Mouse (Mus musculus) small intestine, adult 2 months (tissue): ENCODE measurements around the gene Pik3c2g.

Experiments used
- CTCF ChIP-seq: fragments of 200-500 bp; IDR thresholded peaks from 2 replicates; pipeline ENCODE4 v1.5.1; 2012; ENCODE audit warnings: low read depth, mild to moderate bottlenecking, control low read depth, inconsistent platforms, low read length, moderate library complexity, mixed read lengths; ENCODE audit not compliant: insufficient replicate concordance, insufficient read length; ENCODE audit errors: extremely low read depth
- POLR2A ChIP-seq: fragments of 200-500 bp; IDR thresholded peaks from 2 replicates; pipeline ENCODE4 v1.6.1; 2012; ENCODE audit warnings: low read depth, mild to moderate bottlenecking, control low read depth, inconsistent platforms, low read length, moderate library complexity

DNA sequence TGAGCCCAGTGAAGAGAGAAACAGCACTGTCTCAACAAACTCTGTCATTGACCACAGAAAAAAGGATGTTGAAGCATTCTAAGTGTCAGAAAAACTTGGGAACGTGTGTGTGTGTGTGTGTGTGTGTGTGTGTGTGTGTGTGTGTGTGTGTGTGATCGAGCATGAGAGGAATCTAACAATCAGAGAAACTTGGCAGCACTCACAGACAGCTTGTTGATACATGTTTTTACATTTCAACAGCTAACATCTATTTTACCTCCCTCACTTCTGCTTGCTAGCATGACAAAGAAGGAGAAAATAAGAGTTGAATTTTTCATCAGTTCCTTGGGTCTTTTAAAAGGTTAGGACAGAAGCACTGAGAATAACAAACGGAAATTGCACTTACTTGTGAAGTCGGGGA, 202.5 kb downstream of the Pik3c2g start:
- no peak for TF ChIP-seq POLR2A
- TF ChIP-seq CTCF, result no peak
